Mouse (Mus musculus) left cerebral cortex, postnatal 10 days (tissue): Measurements from ENCODE around the gene Oxtr. TPM values are rescaled to one million over a fixed set of nuclear protein-coding genes. Genes with fewer than 3 reads are reported as not detected.

Experiments used
- DNase-seq, 2 experiments: peaks; one replicate each; pipeline ENCODE4 v3.0.0; 2021 to 2022; ENCODE audit warnings: low spot score in 2 of 2, mixed read lengths in 1 of 2; ENCODE audit errors: extremely low spot score in 1 of 2
- intact Hi-C: fragments of 180-260 bp; cut with DNase I; formaldehyde crosslinking; loops from one replicate; pipeline ENCODE4 v1.15.1; 2025
- total RNA-seq, 2 experiments: library from RNA; stranded (reverse); gene quantifications; 2 replicates each; pipeline ENCODE4 v1.2.3; 2021

Gene Oxtr
- 10 to 100 TPM; 11.6 to 12.3 TPM for total RNA-seq

DNA sequence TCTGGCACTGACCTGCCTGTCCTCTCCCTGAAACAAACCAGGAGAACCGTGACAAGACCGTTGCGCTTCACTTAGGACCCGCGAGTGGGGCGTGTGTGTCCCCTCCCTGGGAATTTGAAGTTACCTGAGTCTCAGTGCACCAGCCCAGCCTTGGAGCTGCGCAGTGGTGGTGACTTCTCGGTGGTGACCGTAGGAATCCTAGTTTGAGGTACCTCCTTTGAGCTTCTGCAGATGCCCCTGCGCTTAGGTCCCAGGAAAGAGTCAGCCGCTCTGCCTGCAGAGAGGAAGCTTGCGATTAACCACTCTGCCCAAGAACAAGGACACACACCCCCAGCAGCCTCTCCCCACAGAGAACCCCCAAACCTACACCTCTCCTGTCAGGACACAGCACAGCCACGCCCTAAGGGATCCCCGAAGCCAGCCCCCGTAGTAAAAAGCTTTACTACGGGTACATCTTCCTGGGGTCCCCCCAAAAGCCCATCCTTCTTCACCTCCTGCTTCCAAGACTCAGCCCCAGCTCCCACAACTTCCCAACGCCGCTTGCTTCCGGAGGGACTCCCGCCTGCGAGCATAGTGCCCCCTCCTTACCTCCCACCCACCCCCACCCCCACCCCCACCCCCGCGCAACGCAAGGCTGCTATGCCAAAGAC is at the start of gene Oxtr:
TSS of gene Oxtr (minus strand) at position 34 of the 650 bp plus-strand sequence.
- intact Hi-C loops = loop anchor here (10.0 kb wide), 2 partner anchors 205 to 275 kb away; partner anchors contain the start of gene Rad18

GRCm38 (mm10) chr6:112525434-112525833 is 35.7 kb upstream of the Oxtr start:
- intact Hi-C loops = no loop called here
- no peak for DNase-seq

More for the DNA sequence above, at the start of gene Oxtr:
- no peak for DNase-seq

GRCm38 (mm10) chr6:112524459-112524858 is 34.7 kb upstream of the Oxtr start:
- no peak for DNase-seq
- intact Hi-C loops = no loop called here

GRCm38 (mm10) chr6:112517991-112518390 is 28.2 kb upstream of the Oxtr start:
- intact Hi-C loops = no loop called here
- DNase-seq = no peak

GRCm38 (mm10) chr6:112517572-112517971 is 27.8 kb upstream of the Oxtr start:
- no peak for DNase-seq
- intact Hi-C loops = no loop called here

GRCm38 (mm10) chr6:112516496-112516895 is 26.8 kb upstream of the Oxtr start:
- intact Hi-C loops = no loop called here
- no peak for DNase-seq

GRCm38 (mm10) chr6:112514591-112514990 is 24.8 kb upstream of the Oxtr start:
- DNase-seq = no peak

DNA sequence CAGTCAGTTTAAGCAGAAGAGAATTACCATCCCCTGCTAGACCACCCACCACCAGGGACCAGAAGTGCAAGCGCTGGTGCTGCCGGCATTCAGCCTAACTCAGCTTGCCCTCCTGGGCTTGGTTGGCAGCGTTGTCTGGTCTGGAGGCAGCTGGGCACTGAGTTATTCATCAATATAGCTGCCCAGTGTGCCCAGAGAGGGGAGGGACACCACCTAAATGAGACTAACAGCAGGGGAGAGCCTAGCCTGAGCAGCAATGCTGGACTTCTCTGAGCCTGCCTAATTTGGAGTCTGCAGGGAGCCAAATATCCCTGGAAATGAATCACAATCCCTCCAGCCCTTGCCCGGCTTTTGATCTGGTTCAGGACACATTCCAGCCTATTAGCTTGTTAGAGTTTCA is 20.6 kb upstream of the Oxtr start:
- intact Hi-C loops = no loop called here
- no peak for DNase-seq

More at GRCm38 (mm10) chr6:112514591-112514990, 24.8 kb upstream of the Oxtr start:
- intact Hi-C loops = no loop called here

DNA sequence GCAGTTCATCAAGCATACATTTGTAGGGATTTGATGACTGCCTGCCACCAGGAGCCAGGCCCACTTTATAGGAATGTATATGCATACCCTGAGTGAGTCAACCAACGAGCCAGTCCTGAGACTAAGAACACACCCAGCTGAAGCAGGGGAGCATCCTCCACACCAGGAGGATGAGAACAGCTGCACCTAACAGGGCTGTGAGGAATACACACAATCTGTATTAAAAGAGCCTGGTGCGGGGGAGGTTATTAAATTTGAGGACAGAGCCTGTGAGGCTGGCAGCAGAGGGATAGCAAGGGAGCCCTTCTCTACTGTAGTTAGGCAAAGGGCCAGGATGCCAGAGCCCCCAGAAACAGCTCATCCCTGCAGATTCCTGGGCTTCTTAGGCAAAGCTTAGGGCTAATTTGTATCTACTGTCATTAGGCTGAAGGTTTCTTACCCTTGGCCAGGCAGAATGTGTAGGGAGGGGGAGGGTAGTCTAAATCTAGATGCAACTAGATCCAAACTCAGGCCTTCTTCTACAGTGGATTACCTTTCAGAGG is 19.9 kb upstream of the Oxtr start:
- intact Hi-C loops = no loop called here
- DNase-seq = no peak

GRCm38 (mm10) chr6:112507617-112508016 is 17.9 kb upstream of the Oxtr start:
- no peak for DNase-seq
- intact Hi-C loops = no loop called here

DNA sequence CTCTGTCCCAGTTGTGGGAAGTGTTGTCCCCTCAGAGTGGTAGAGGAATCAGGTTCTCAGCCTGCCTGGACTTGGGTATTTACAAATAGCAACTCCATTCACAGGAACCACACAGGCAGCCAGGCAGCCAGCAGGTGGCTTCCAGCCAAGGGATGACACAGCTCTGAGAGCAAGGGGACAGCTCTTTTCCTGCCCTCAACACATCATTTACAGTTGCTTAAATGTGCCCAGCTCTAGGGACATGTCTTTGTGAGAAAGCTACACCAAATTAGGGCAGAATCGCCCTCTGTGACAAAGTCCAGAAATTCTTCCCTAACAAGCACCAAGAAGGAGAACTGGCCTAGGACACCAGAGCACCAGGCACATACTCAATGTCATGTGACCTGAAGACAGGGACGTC is 11.4 kb upstream of the Oxtr start:
- peak in 1 of 2 experiments; percentile 51 for DNase-seq
- intact Hi-C loops = no loop called here

DNA sequence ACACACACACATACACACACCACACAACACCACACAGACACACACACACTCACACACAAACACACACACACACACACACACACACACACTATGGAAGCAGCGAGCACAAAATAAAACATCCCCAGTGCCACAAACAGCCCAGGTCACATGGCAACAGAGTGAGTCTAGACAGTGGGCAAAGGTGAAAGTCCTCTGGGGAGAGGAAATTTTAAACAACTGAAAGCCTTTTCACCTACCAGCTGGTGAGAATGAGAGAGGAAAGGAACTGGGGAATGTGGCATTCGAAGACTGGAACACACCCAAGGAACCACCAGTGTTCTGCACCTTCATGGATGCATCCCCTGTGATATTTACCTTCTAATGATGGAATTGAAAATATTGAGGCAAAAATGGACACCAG is 9.7 kb upstream of the Oxtr start:
- DNase-seq = no peak
- intact Hi-C loops = loop anchor here (10.0 kb wide), 1 partner anchor 195 kb away; the partner anchor contains the start of gene Rad18

GRCm38 (mm10) chr6:112498716-112499115 is 9.0 kb upstream of the Oxtr start:
- intact Hi-C loops = loop anchor here (10.0 kb wide), 1 partner anchor 196 kb away; the partner anchor contains the start of gene Rad18
- DNase-seq = no peak

DNA sequence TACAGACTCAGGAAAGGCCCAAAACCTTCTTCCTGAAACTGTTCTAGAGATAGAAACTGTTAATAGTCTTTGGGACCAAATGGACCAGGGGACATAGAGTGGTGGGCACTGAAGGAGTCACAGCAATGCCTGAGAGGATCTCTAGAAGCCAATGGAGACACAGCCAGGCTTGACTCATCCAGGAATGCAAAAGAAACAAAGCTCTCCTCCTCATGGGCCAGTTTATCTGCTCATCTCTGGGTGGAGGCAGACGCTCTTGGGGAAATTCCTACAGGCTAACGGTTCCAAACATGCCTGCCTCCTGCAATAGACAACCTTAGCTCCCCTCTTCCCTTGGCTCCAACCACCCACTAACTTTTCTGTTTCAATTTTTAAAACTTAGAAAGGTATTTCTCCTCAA is 7.7 kb upstream of the Oxtr start:
- intact Hi-C loops = loop anchor here (10.0 kb wide), 1 partner anchor 197 kb away; the partner anchor contains the start of gene Rad18
- DNase-seq = no peak

DNA sequence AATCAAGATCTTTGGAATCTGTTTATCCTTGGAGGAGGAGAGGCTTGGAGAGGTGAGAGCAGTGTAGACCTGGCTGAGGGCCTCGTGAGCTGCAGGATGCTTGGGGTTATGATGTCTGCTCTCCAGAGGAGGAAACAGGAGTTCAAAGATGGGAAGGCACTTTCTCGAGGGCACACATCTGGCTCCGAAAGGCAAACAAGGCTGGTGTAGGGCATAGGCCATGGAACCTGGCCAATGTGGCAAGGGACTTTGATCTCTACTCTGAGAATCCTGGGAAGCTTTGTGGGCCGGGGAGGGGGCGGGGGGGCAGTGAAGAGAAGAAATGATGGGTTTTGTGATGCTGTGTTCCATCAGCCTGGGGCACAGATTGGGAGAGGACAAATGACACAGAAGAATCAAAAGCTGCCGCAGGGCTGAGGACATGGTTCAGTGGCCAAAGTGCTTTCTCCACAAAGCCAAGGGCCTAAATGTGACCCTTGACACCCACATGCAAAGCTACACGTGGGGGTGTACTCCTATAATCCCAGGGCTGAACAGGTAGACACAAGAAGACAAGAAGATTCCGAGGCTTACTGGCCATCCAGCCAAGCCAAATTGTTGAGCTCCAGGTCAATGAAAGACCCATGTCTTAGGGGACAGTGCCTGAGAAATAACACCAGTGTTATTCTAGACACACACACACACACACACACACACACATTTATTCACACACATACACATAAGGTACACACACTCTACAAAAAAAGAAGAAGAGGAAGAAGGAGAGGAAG is 6.7 kb upstream of the Oxtr start:
- DNase-seq = no peak
- intact Hi-C loops = loop anchor here (10.0 kb wide), 1 partner anchor 198 kb away; the partner anchor contains the start of gene Rad18

DNA sequence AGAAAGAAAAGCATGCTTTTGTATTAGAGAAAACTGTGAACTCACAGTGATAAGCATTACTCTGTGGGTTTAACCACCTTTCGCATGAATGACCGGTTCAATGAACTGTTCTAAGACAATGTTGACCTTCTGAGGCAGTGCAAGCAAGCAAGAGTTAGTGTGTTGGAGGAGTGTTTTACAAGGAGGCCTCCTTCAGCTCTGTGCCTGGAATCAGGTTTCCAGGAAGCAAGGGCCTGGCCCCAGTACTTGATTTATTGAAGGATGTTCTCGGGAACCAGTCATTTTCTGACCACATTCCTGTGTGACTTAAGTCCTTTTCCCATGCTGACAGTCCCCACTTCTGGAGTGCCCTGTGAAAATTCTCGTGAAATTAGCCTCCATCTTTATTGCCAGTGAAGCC is 5.5 kb upstream of the Oxtr start:
- DNase-seq = no peak
- intact Hi-C loops = loop anchor here (10.0 kb wide), 1 partner anchor 200 kb away; the partner anchor contains the start of gene Rad18

DNA sequence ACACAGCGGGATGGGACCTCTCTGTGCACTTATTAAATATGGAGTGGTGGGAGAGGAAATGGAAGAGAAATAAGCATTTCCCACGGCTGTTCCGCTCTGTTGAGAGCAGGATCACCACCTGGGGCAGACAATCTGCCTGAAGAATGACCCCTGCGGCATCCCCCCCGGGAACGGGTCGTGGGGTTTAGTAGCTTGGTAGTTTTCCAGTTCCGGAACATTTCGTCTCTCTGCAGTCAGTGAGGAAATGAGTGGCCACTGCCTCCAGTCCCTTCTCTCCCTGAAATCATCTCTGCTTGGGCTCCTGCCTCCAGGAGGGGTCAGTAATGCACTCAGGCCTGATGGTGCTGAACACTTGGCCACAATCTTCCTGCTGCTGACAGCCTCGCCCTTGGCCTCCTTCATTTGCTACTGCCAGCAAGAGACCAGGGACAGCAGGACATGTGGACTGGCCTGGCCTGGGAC is 4.9 kb upstream of the Oxtr start:
- peak in 1 of 2 experiments; percentile 34 for DNase-seq
- intact Hi-C loops = loop anchor here (10.0 kb wide), 1 partner anchor 200 kb away; the partner anchor contains the start of gene Rad18

DNA sequence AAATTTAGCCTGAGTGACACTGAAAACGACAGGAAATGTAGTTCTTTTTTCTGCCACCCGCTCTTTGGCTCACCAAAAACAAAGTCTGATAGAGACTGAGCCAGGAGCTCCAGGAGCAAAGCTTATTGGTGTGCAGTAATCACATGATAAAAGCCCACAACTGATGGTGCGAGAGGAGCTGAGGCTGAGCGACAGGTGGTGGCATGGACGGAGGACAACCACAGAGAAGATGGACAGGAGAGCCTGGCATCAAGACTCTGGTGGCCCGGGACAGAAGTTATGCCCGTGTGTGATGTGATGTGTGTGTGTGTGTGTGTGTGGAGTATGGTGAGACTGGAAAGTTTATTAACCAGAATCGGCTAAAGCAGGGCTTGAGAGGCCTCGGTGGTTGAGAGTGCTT is 3.6 kb upstream of the Oxtr start:
- DNase-seq = no peak
- intact Hi-C loops = loop anchor here (10.0 kb wide), 1 partner anchor 201 kb away; the partner anchor contains the start of gene Rad18

DNA sequence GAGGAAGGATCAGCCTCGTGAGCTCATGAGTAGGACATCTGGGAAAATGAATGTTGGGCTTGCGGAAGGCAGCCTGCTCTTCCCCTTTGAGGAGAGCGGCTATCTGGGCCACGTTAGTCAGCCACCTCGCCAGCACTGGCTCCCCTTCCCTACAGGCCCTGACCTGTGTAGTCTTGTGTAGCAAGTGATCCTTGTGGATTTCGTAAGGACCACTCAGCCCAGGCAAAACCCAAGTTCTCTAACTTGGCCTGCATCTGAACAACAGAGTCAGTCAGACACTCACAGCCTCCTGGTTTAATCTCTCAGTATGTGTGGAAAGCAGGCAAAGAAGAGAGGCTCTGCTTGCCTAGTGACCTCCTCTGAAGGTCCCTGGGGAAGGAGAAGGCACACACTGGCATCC is 2.9 kb upstream of the Oxtr start:
- intact Hi-C loops = loop anchor here (10.0 kb wide), 1 partner anchor 202 kb away; the partner anchor contains the start of gene Rad18
- no peak for DNase-seq
